Mouse (Mus musculus) MEL (cell line): ENCODE data around the gene S100a4. TPM values are rescaled to one million over a fixed set of nuclear protein-coding genes. Genes with fewer than 3 reads are reported as not detected.

Experiments
- DNase-seq: peaks from one replicate; pipeline ENCODE4 v3.0.0; 2011; ENCODE audit warnings: low read depth, low spot score
- H3K27ac ChIP-seq: 2 replicates; pipeline ENCODE4 v1.5.1; 2012; ENCODE audit warnings: low read depth, mild to moderate bottlenecking, control low read depth, low read length, moderate library complexity; ENCODE audit not compliant: control insufficient read depth
- H3K27me3 ChIP-seq, 2 experiments: fragments of 150-350 bp in 1 of 2; sonication (generic) in 1 of 2; 2 replicates each; pipeline ENCODE4 v1.6.1; 2012; ENCODE audit warnings: low read length in 2 of 2, mild to moderate bottlenecking in 2 of 2, improper control_type of control experiment in 1 of 2, moderate library complexity in 1 of 2; ENCODE audit not compliant: insufficient read depth in 2 of 2, control insufficient read depth in 1 of 2
- H3K36me3 ChIP-seq, 2 experiments: 2 replicates each; pipeline ENCODE4 v1.6.1; 2012 to 2014; ENCODE audit warnings: low read length in 2 of 2, improper control_type of control experiment in 1 of 2, inconsistent platforms in 1 of 2, mild to moderate bottlenecking in 1 of 2; ENCODE audit not compliant: insufficient read depth in 2 of 2, control insufficient read depth in 1 of 2
- H3K4me1 ChIP-seq, 2 experiments: fragments of 150-350 bp in 1 of 2; sonication (generic) in 1 of 2; 2 replicates each; pipeline ENCODE4 v1.6.1; 2012; ENCODE audit warnings: low read length in 2 of 2, improper control_type of control experiment in 1 of 2, mild to moderate bottlenecking in 1 of 2; ENCODE audit not compliant: insufficient read depth in 2 of 2, control insufficient read depth in 1 of 2
- H3K4me3 ChIP-seq, 2 experiments: fragments of 150-350 bp in 1 of 2; sonication (generic) in 1 of 2; 2 replicates each; pipeline ENCODE4 v1.5.1; 2012; ENCODE audit warnings: low read depth in 2 of 2, low read length in 2 of 2, mild to moderate bottlenecking in 2 of 2, moderate library complexity in 2 of 2, control low read depth in 1 of 2, improper control_type of control experiment in 1 of 2; ENCODE audit not compliant: control insufficient read depth in 1 of 2, insufficient read depth in 1 of 2
- H3K79me2 ChIP-seq: 2 replicates; pipeline ENCODE4 v1.6.1; 2012; ENCODE audit warnings: mild to moderate bottlenecking, low read length, moderate library complexity; ENCODE audit not compliant: control insufficient read depth, poor library complexity, insufficient read depth
- H3K9ac ChIP-seq: 2 replicates; pipeline ENCODE4 v1.6.1; 2012; ENCODE audit warnings: low read depth, mild to moderate bottlenecking, control low read depth, low read length, moderate library complexity; ENCODE audit not compliant: control insufficient read depth, poor library complexity, severe bottlenecking
- H3K9me3 ChIP-seq: fragments of 150-350 bp; sonication (generic); replicated peaks from 2 replicates; pipeline ENCODE4 v1.6.1; 2012; ENCODE audit warnings: mild to moderate bottlenecking, low read length, improper control_type of control experiment, moderate library complexity; ENCODE audit not compliant: insufficient read depth
- E2F4 ChIP-seq: IDR thresholded peaks from 2 replicates; pipeline ENCODE4 v1.6.1; 2011; ENCODE audit warnings: low read depth, low read length, improper control_type of control experiment, borderline replicate concordance
- ELF1 ChIP-seq: IDR thresholded peaks from 2 replicates; pipeline ENCODE4 v1.6.1; 2014; ENCODE audit warnings: low read depth, mild to moderate bottlenecking, inconsistent platforms, low read length, improper control_type of control experiment, moderate library complexity
- EP300 ChIP-seq, 2 experiments: IDR thresholded peaks; 2 replicates each; pipeline ENCODE4 v1.6.1; 2011; ENCODE audit warnings: improper control_type of control experiment in 2 of 2, low read length in 2 of 2, low read depth in 1 of 2, mild to moderate bottlenecking in 1 of 2
- JUND ChIP-seq: IDR thresholded peaks from 2 replicates; pipeline ENCODE4 v1.6.1; 2011; ENCODE audit warnings: low read depth, mild to moderate bottlenecking, improper control_type of control experiment, low read length
- KAT2A ChIP-seq: conservative IDR thresholded peaks from 2 replicates; pipeline ENCODE4 v1.6.1; 2012; ENCODE audit warnings: low read depth, low read length, improper control_type of control experiment, inconsistent platforms
- MAX ChIP-seq: IDR thresholded peaks from 2 replicates; pipeline ENCODE4 v1.6.1; 2011; ENCODE audit warnings: low read length, improper control_type of control experiment
- MAZ ChIP-seq: IDR thresholded peaks from 2 replicates; pipeline ENCODE4 v1.6.1; 2012; ENCODE audit warnings: low read depth, mild to moderate bottlenecking, inconsistent platforms, low read length, improper control_type of control experiment
- MXI1 ChIP-seq: IDR thresholded peaks from 2 replicates; pipeline ENCODE4 v1.6.1; 2011; ENCODE audit warnings: mild to moderate bottlenecking, low read depth, low read length, improper control_type of control experiment
- MYC ChIP-seq: IDR thresholded peaks from 2 replicates; pipeline ENCODE4 v1.6.1; 2011; ENCODE audit warnings: low read depth, mild to moderate bottlenecking, low read length, improper control_type of control experiment, moderate library complexity
- POLR2A ChIP-seq, 2 experiments: IDR thresholded peaks; 2 replicates each; pipeline ENCODE4 v1.6.1; 2011 to 2012; ENCODE audit warnings: low read length in 2 of 2, mild to moderate bottlenecking in 2 of 2, control low read depth in 1 of 2, improper control_type of control experiment in 1 of 2, low read depth in 1 of 2, moderate library complexity in 1 of 2; ENCODE audit not compliant: control insufficient read depth in 1 of 2, insufficient read depth in 1 of 2, poor library complexity in 1 of 2
- RAD21 ChIP-seq: IDR thresholded peaks from 2 replicates; pipeline ENCODE4 v1.6.1; 2011; ENCODE audit warnings: mild to moderate bottlenecking, low read depth, low read length, improper control_type of control experiment
- SIN3A ChIP-seq: IDR thresholded peaks from 2 replicates; pipeline ENCODE4 v1.6.1; 2012; ENCODE audit warnings: low read length, improper control_type of control experiment, inconsistent platforms
- TAL1 ChIP-seq: IDR thresholded peaks from 2 replicates; pipeline ENCODE4 v1.6.1; 2012; ENCODE audit warnings: mild to moderate bottlenecking, inconsistent platforms, low read length, moderate library complexity, mixed read lengths
- polyA plus RNA-seq, 2 experiments: library from polyadenylated mRNA; stranded (reverse) in 1 of 2; unstranded in 1 of 2; fragments of >175 nt in 1 of 2; fragments of >200 nt in 1 of 2; gene quantifications; 2 replicates each; pipeline versions ENCODE4 v1.2.1 to v1.2.4; 2012; ENCODE audit warnings: low replicate concordance in 2 of 2, low read depth in 1 of 2; ENCODE audit not compliant: insufficient read length in 2 of 2, insufficient read depth in 1 of 2, missing spikeins in 1 of 2
- total RNA-seq: library from RNA; depleted of rRNA; stranded (reverse); fragments of 300-350 nt; gene quantifications from 2 replicates; pipeline ENCODE4 v1.2.3, GENCODE M21; 2012

Gene S100a4
- total and polyA plus RNA-seq, 3 experiments, result 0.73 to 2.3 TPM; not detected in 1

GRCm38 (mm10) chr3:90586906-90587305 lies 16.7 kb upstream of the S100a4 start (continued):
- TF ChIP-seq JUND, result peak; percentile 90; the same call in 1 of the 2 replicates
- no peak for TF ChIP-seq RAD21
- TF ChIP-seq E2F4, result no peak
- TF ChIP-seq EP300 (IDR thresholded peaks at IDR 0.05; ENCODE audit: low read depth in 1 of 2, low read length in 2 of 2), result peak; percentile 65 to 84
- TF ChIP-seq TAL1, result no peak
- TF ChIP-seq, all 39 proteins: peak for 11

- Histone ChIP-seq H3K9ac (peak overlapping the region; percentile 58), H3K79me2 (no peaks in the 10 kb centered on the region), H3K4me1 (peaks cover 0 to 28% of the 10 kb centered on the region in 2 experiments; a peak in 2 of 4 replicates)
- DNase-seq, result peak; percentile 37
- TF ChIP-seq MAX (no peak), SIN3A (no peak), MYC (no peak)
- TF ChIP-seq, all 39 proteins: peak for 0
- H3K4me3 ChIP-seq, result peak overlapping the region; percentile 24 to 41; a peak in 3 of 4 replicates
- peak overlapping the region; percentile 61 for H3K27ac ChIP-seq
- no peaks in the 10 kb centered on the region for H3K27me3 ChIP-seq
- H3K9me3 ChIP-seq, result no peaks in the 10 kb centered on the region
- peaks cover 0 to 9% of the 10 kb centered on the region in 2 experiments; a peak in 2 of 4 replicates for H3K36me3 ChIP-seq
Observed at GRCm38 (mm10) chr3:90587361-90588101, 16.0 kb upstream of the S100a4 start.

DNA sequence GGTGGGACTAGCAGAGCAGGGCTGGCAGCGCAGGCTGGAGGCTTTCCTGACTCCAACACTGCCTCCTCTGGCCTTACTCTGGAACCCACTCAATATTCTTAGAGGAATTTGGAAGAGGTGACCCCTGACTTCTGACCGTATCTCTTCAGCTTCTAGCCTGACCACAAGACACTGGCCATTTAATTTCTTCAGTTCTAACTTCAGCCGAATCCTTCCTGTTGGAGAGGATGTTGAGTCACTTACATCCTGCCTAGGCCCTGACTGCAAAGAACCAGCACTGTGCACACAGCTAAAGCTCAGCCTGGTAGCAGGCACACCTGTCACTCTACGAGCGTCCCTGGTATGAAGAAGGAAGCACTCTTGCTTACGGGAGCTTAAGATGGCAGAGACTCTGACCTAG lies 14.2 kb upstream of the S100a4 start:
- no peaks in the 10 kb centered on the region for H3K27me3 ChIP-seq
- no peak for TF ChIP-seq POLR2A (IDR thresholded peaks at IDR 0.05; ENCODE audit: control insufficient read depth in 1 of 2, insufficient read depth in 1 of 2, low read depth in 1 of 2, low read length in 2 of 2, poor library complexity in 1 of 2)
- no peak for TF ChIP-seq MXI1
- TF ChIP-seq KAT2A, result no peak
- TF ChIP-seq ELF1, result no peak
- TF ChIP-seq MAZ, result no peak
- TF ChIP-seq, all 39 proteins: peak for 0
- H3K4me3 ChIP-seq, result no peak overlapping the region
- H3K36me3 ChIP-seq, result peaks cover 0 to 9% of the 10 kb centered on the region in 2 experiments; a peak in 2 of 4 replicates
- H3K9ac ChIP-seq, result no peak overlapping the region
- H3K4me1 ChIP-seq, result peaks cover 0 to 28% of the 10 kb centered on the region in 2 experiments; a peak in 2 of 4 replicates
- H3K79me2 ChIP-seq, result no peaks in the 10 kb centered on the region
- no peaks in the 10 kb centered on the region; the same call in 1 of the 2 replicates for H3K9me3 ChIP-seq
- no peak for DNase-seq
- no peak overlapping the region for H3K27ac ChIP-seq
